Mouse (Mus musculus) adrenal gland, postnatal 0 days (tissue): Measurements from ENCODE around the gene Tspan17. TPM values are rescaled to one million over a fixed set of nuclear protein-coding genes. Genes with fewer than 3 reads are reported as not detected.

Source experiments
- polyA plus RNA-seq: library from polyadenylated mRNA; unstranded; fragments of >200 nt; fragmentation: Nextera tagmentation; extraction: Ambion mirVana; gene quantifications from 2 replicates; pipeline ENCODE4 v1.2.1, GENCODE M21; 2015

Tspan17 gene
- polyA plus RNA-seq = 54.9 and 67.6 TPM in 2 replicates

GRCm38 (mm10) chr13:54788740-54789560, at the start of gene Tspan17:
Tspan17 (plus strand) TSS chr13:54789377.

GRCm38 (mm10) chr13:54749864-54750411, 39.2 kb upstream of the Tspan17 start, which contains the start of gene Gprin1:
Gprin1 (minus strand) TSS chr13:54749874.

GRCm38 (mm10) chr13:54766192-54766768, 22.9 kb upstream of the Tspan17 start, which contains the start of gene Sncb:
Sncb (minus strand) TSS chr13:54766595.

GRCm38 (mm10) chr13:54783698-54784097, 5.5 kb upstream of the Tspan17 start, which contains the start of gene Eif4e1b:
Eif4e1b (plus strand) TSS chr13:54783998.

Other genes starting within 250 kb of the Tspan17 start
- 80.9 and 116 TPM in 2 replicates for gene 4833439L19Rik, start 223.9 kb upstream of the Tspan17 start, polyA plus RNA-seq
- gene Arl10, start 214.4 kb upstream of the Tspan17 start, polyA plus RNA-seq = 25.8 and 34.1 TPM in 2 replicates
- gene Nop16, start 199.3 kb upstream of the Tspan17 start, polyA plus RNA-seq = 60.6 and 70.1 TPM in 2 replicates
- gene Higd2a, start 199.2 kb upstream of the Tspan17 start, polyA plus RNA-seq = 233 and 359 TPM in 2 replicates
- gene Cltb, start 178.0 kb upstream of the Tspan17 start, polyA plus RNA-seq = 63.4 and 81.3 TPM in 2 replicates
- 51.6 and 68.5 TPM in 2 replicates for gene Faf2, start 167.6 kb upstream of the Tspan17 start, polyA plus RNA-seq
- gene Rnf44, start 95.5 kb upstream of the Tspan17 start, polyA plus RNA-seq = 53.9 and 65.9 TPM in 2 replicates
- 0.30 and 1.0 TPM in 2 replicates for gene Cdhr2, start 87.9 kb upstream of the Tspan17 start, polyA plus RNA-seq
- 2.5 and 5.9 TPM in 2 replicates for gene Gprin1, start 39.5 kb upstream of the Tspan17 start, polyA plus RNA-seq
- 1.0 and 4.8 TPM in 2 replicates for gene Sncb, start 22.8 kb upstream of the Tspan17 start, polyA plus RNA-seq
- not detected in 2 replicates for gene Eif4e1b, start 5.4 kb upstream of the Tspan17 start, polyA plus RNA-seq
- gene Unc5a, start 160.0 kb downstream of the Tspan17 start, polyA plus RNA-seq = 4.6 and 5.3 TPM in 2 replicates
- 1.4 and 1.9 TPM in 2 replicates for gene Hk3, start 232.0 kb downstream of the Tspan17 start, polyA plus RNA-seq